Mouse (Mus musculus): ENCODE data around the gene Zfp84. TPM values are rescaled to one million over a fixed set of nuclear protein-coding genes. Genes with fewer than 3 reads are reported as not detected.
"Not testable (repeated sequence)": the region's sequence is repeated elsewhere in the genome, so short reads cannot be mapped to it uniquely, and the experiment has no call there.

Zfp84 gene
- polyA plus RNA-seq (2015; fragmentation: Nextera tagmentation; extraction: Ambion mirVana) = 14.0 and 15.4 TPM in 2 replicates

DNA sequence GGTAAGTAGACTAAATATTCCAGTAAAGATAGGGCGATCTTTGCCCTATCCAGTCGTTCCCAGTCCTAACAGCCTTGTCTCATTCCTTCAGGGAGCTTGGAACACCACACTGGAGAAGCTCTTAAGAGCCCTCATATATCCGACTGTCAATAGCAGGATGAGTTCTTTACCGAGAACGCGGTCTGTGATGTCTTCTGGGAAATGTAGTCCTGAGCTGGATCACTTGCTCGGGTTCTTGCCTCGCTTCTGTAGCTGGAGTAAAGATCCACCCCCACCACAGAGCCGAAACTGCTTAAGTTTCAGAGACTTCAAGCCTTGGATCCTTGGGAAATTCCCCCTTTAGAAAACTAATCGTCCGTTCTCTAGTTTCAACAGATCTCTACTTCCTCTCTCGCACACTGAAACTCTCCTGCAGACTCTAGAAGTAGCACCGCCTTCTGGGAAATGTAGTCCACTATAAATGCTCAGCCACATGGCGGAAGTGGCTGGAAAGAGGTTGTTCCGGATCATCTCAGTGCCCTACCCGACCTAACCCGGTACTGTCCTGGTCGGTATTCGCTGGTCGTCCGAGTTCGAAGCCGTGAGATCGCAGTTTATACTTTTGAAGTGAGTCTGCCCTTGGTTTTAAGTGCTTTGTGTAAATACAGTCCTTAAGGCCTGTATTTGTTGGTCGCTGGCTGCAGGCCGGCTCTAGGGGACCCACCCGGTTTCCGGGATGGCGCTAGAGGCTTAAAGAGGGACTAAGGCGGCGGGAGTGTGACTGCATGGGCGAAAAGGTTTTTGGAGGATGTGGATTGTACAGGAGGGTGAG lies at the start of gene Zfp84:
Zfp84 (plus strand) TSS at position 463 of the 811 bp plus-strand sequence.
- ATAC-seq (ENCODE audit: insufficient number of reproducible peaks, low FRiP score, low TSS enrichment, low read depth) = peak; percentile 89
- H3K4me2 ChIP-seq = peak within 1 kb of the TSS; percentile 57

DNA sequence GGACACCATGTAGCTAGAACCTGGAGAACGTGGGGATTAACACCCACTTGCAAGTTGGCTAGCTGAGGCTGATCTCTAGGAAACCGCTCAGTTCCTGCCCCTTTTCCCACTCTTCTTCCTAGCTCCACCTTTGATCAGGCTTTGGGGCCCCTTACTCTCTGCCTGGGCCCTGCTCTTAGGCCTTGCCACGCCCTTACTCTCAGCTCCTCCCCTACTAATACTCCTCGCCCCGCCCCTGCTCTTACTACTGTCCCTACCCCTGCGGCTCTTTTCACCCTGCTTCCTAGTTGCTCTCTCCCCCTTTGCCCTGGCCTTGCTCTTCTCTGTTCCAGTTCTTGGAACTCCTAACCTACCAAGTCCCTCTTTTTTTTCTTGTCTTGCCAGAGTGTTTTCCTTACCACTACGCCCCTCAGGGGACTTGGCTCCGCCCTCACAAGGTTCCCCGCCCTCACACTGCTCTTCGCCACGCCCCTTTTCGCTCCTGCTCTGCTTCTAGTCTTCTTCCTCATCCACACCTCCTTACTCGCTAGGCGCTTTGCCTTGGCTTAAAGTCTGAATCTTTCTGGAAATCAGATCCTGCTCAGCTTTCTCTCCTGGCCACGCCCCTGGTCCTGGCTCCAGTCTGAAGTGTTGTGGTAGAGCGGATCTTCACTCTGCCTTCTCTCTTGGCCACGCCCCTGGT lies 42.8 kb upstream of the Zfp84 start:
- H3K27me3 ChIP-seq, H3K9me3 ChIP-seq, H3K36me3 ChIP-seq, H3K4me1 ChIP-seq, H3K9ac ChIP-seq, H3K27ac ChIP-seq: not testable (repeated sequence)
- WGBS = 29% methylated on average over 17 of the region's 17 CpGs
- H3K4me3 ChIP-seq = 0 out of 2 replicates have a peak overlapping the region, but pooled peaks have one; percentile 7
- H3K4me2 ChIP-seq = peak overlapping the region; percentile 12; the same call in 1 of the 2 replicates
- peak; percentile 58; the same call in 1 of the 2 replicates for ATAC-seq (ENCODE audit: insufficient number of reproducible peaks, low FRiP score, low TSS enrichment, low read depth)

More for the DNA sequence above, at the start of gene Zfp84:
- Histone ChIP-seq H3K4me3 (peak within 1 kb of the TSS; percentile 79), H3K9me3 (no peaks in the 10 kb centered on the region), H3K9ac (peak within 1 kb of the TSS; percentile 58), H3K36me3 (peaks cover 24% of the 10 kb centered on the region), H3K27ac (peak within 1 kb of the TSS; percentile 95), H3K4me1 (peaks cover 16% of the 10 kb centered on the region), H3K27me3 (no peaks in the 10 kb centered on the region)
- WGBS = under 1% methylated on average over 32 of the region's 32 CpGs

DNA sequence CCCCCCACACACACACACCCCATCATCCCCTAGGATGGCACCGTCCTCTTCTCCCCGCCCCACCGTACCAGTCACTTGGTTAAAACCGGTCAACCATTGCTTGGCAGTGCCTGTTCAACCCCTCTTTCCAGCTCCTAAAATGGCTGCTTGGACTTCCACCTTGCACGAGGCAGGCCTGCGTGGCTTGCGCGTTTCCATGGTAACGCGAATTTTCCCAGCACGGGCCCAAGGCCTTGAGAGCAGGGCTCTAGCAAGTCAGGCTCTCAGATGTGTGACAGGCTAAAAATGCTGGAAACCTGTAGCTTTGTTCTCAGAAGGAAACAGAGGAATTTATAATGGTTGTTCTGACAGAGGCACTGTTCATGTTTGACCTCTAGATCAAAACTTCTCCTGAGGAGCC lies 41.5 kb upstream of the Zfp84 start, which contains the start of gene Catsperg2:
Catsperg2 (minus strand) TSS at position 173 of the 400 bp plus-strand sequence.
- not testable (repeated sequence) for H3K9ac ChIP-seq; H3K4me1 ChIP-seq; H3K27me3 ChIP-seq; H3K27ac ChIP-seq; H3K36me3 ChIP-seq; H3K9me3 ChIP-seq; ATAC-seq (ENCODE audit: insufficient number of reproducible peaks, low FRiP score, low TSS enrichment, low read depth)
- H3K4me3 ChIP-seq = 0 out of 2 replicates have a peak within 1 kb of the TSS, but pooled peaks have one; percentile 7
- whole genome bisulfite sequencing = 61% methylated on average over 11 of the region's 11 CpGs
- peak within 1 kb of the TSS; percentile 12; the same call in 1 of the 2 replicates for H3K4me2 ChIP-seq

DNA sequence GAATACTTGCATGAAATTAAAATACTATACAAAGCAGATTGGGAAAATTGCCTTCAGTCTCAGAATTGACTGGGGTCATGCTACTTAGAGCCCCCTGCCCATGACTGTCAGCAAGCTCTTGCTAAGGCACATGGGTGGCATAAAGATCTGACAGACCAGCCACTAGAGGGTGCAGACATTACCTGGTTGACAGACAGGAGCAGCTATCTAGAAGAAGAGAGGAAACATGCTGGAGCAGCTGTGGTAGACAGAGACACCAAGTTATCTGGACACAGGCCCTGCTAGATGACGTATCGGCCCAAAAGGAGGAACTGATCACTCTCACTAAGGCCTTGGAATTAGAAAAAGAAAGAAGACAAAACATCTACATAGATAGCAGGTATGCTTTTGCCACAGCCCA lies 40.3 kb upstream of the Zfp84 start:
- Histone ChIP-seq H3K4me2 (no peak overlapping the region), H3K36me3 (no peaks in the 10 kb centered on the region), H3K9ac (no peak overlapping the region), H3K9me3 (peaks cover 4% of the 10 kb centered on the region; the same call in 1 of the 2 replicates), H3K27me3 (no peaks in the 10 kb centered on the region), H3K4me3 (no peak overlapping the region), H3K27ac (no peak overlapping the region), H3K4me1 (no peaks in the 10 kb centered on the region)
- ATAC-seq (ENCODE audit: insufficient number of reproducible peaks, low FRiP score, low TSS enrichment, low read depth) = no peak
- WGBS = 77% methylated on average over 2 of the region's 2 CpGs

DNA sequence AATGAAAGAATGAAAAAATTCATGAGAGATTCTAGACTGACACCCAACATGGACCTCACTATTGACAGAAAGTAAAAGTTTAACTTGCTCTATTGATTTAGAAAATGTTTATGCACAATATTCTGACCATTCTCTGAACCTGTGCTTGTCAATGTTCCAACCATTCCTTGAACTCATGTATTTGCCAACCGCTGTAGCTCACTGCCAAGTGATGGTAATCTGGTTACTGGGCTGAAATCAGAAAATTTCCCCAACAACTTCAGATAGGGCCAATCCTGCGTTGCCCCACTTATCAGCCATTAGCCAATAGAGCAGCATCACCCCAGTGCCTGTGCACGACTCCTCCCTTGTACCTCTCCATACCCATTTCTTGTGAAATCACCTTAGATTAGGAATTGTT lies 26.1 kb upstream of the Zfp84 start:
- ATAC-seq (ENCODE audit: insufficient number of reproducible peaks, low FRiP score, low TSS enrichment, low read depth) = no peak
- Histone ChIP-seq H3K9me3 (no peaks in the 10 kb centered on the region), H3K27me3 (no peaks in the 10 kb centered on the region)

DNA sequence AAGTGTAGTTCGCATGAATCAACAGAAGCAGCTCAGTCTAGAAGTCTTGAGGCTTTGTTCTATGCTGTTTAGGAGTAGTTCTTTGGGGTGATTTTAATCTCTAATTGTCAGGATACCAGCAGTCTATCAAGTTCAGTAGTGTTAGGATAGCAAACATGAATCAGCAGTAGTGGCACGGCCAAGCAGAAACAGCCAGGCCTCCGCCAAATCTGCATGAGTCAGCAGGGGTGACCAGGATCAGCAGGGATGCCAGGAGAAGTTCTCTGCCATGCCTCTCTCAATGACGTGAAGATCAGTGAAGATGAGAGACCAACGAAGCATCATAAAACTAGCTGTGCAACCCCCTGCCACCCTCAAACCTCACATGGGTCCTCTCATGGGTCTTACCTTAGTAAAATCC lies 7.9 kb upstream of the Zfp84 start:
- Histone ChIP-seq H3K4me3 (no peak overlapping the region), H3K4me1 (no peaks in the 10 kb centered on the region), H3K9ac (no peak overlapping the region), H3K27me3 (no peaks in the 10 kb centered on the region), H3K4me2 (no peak overlapping the region), H3K36me3 (0 out of 2 replicates have a peak, but pooled peaks cover 5% of the 10 kb centered on the region), H3K9me3 (no peaks in the 10 kb centered on the region), H3K27ac (no peak overlapping the region)
- WGBS = 87% methylated on average over 5 of the region's 5 CpGs
- no peak for ATAC-seq (ENCODE audit: insufficient number of reproducible peaks, low FRiP score, low TSS enrichment, low read depth)

More for the DNA sequence above, 26.1 kb upstream of the Zfp84 start:
- H3K4me1 ChIP-seq = no peaks in the 10 kb centered on the region
- 89% methylated on average over 3 of the region's 3 CpGs for WGBS
- H3K4me3 ChIP-seq = no peak overlapping the region
- no peak overlapping the region for H3K4me2 ChIP-seq
- H3K27ac ChIP-seq = no peak overlapping the region
- H3K9ac ChIP-seq = no peak overlapping the region
- H3K36me3 ChIP-seq = no peaks in the 10 kb centered on the region

DNA sequence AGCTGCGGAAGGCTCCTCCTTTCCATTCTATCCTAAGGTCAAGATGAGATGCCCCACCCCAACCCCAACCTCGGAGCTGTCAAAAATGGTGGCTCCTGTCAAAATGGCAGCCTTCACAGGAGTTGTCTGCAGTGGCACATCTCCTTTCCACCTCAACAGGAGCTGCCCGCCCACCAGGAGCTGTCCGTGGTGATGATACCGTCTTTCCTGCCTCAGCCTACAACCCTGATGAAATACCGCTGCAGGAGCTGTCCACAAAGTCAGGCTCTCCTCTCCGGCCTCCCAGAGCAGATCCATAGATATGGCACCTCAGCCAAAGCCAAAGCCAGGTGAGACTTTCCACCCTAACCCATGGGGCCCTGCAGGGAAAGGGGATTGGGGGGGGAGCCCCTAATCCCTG lies 3.6 kb upstream of the Zfp84 start:
- no peak overlapping the region for H3K4me2 ChIP-seq
- no peak for ATAC-seq (ENCODE audit: insufficient number of reproducible peaks, low FRiP score, low TSS enrichment, low read depth)
- H3K27me3 ChIP-seq = no peaks in the 10 kb centered on the region
- WGBS = 76% methylated on average over 7 of the region's 7 CpGs
- peaks cover 13% of the 10 kb centered on the region for H3K4me1 ChIP-seq
- 0 out of 2 replicates have a peak, but pooled peaks cover 5% of the 10 kb centered on the region for H3K36me3 ChIP-seq
- no peak overlapping the region for H3K9ac ChIP-seq
- no peak overlapping the region for H3K27ac ChIP-seq
- no peak overlapping the region for H3K4me3 ChIP-seq
- no peaks in the 10 kb centered on the region for H3K9me3 ChIP-seq

DNA sequence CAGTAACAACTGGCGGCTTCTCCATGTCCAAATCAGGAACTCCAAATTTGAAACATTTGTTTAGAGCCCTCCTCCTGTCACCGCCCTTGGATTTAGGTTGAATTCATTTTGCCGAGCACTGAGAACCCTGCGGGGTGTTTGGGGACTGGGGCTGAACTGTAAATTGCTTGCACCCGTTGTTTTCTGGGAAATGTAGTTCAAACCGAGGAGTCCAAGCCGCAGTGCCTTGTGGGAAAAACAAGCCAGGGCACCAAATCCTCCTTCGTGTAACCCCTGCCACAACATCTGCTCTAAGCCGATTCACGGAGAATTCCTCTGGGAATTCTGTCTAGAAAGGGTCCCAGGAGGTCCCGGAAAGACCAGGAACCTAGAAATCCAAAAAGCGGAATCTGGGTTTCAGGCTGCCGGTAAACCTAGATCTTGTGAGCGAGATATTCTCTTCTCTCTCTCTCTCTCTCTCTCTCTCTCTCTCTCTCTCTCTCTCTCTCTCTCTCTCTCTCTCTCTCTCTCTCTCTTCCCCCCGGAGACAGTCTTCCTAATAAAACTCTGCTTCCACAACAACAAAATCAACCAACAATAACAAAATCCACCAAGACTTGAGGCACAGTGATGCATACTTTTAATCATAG lies 1.2 kb upstream of the Zfp84 start:
- ATAC-seq (ENCODE audit: insufficient number of reproducible peaks, low FRiP score, low TSS enrichment, low read depth) = peak; percentile 53
- H3K27ac ChIP-seq = peak overlapping the region; percentile 78

DNA sequence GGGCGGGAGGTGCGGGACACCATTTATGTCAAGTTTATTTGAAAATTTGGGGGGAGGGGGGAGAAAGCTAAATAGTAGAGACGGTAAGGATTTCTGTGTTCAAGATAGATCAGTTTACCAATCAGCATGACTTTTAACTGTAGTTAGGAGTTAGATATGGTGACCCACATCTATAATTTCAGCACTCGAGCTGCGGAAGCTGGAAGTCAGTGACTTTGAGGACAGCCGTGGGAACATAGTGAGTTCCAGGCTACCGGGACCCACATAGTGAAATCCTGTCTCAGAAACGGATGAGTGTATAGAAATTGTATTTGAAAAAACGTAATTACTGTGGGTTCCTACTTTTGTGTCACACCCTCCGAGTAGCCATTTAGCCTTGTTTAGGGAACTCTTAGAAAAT lies 628 bp downstream of the Zfp84 start:
- peak overlapping the region; percentile 58 for H3K9ac ChIP-seq
- WGBS = 6% methylated on average over 10 of the region's 10 CpGs
- peaks cover 16% of the 10 kb centered on the region for H3K4me1 ChIP-seq
- H3K4me2 ChIP-seq = peak overlapping the region; percentile 56
- ATAC-seq (ENCODE audit: insufficient number of reproducible peaks, low FRiP score, low TSS enrichment, low read depth) = no peak
- no peaks in the 10 kb centered on the region for H3K9me3 ChIP-seq
- H3K36me3 ChIP-seq = peaks cover 31% of the 10 kb centered on the region
- H3K27me3 ChIP-seq = no peaks in the 10 kb centered on the region
- H3K27ac ChIP-seq = peak overlapping the region; percentile 95
- H3K4me3 ChIP-seq = peak overlapping the region; percentile 79

More for the DNA sequence above, 1.2 kb upstream of the Zfp84 start:
- Histone ChIP-seq H3K9ac (peak overlapping the region; percentile 43), H3K9me3 (no peaks in the 10 kb centered on the region), H3K4me2 (peak overlapping the region; percentile 57), H3K27me3 (no peaks in the 10 kb centered on the region), H3K4me1 (peaks cover 16% of the 10 kb centered on the region), H3K4me3 (peak overlapping the region; percentile 79), H3K36me3 (peaks cover 15% of the 10 kb centered on the region)
- WGBS = 2% methylated on average over 15 of the region's 15 CpGs

DNA sequence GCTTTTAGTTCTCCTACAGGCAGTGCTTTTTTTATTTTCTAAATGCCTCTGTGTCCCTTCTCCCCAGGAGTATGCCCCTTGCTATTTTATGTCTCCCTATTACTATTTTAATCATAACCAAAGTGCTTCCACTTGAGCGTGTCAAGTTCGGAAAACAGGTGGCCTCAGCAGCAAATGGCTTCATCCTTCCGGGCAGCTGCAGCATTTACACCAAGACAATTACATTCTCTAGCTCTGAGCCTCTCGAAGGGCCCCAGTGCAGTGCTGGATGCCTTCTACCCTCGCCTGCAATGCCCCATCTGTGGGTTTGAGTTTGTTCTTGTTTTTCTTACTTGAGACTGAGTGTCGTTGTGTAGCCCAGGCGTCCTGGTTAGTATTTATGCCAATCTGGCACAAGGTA lies 5.2 kb downstream of the Zfp84 start:
- Histone ChIP-seq H3K27ac (no peak overlapping the region), H3K9ac (no peak overlapping the region), H3K27me3 (no peaks in the 10 kb centered on the region), H3K4me3 (no peak overlapping the region), H3K36me3 (peaks cover 70% of the 10 kb centered on the region), H3K4me1 (peaks cover 11% of the 10 kb centered on the region), H3K9me3 (no peaks in the 10 kb centered on the region), H3K4me2 (no peak overlapping the region)
- 86% methylated on average over 7 of the region's 7 CpGs for WGBS
- ATAC-seq (ENCODE audit: insufficient number of reproducible peaks, low FRiP score, low TSS enrichment, low read depth) = no peak

DNA sequence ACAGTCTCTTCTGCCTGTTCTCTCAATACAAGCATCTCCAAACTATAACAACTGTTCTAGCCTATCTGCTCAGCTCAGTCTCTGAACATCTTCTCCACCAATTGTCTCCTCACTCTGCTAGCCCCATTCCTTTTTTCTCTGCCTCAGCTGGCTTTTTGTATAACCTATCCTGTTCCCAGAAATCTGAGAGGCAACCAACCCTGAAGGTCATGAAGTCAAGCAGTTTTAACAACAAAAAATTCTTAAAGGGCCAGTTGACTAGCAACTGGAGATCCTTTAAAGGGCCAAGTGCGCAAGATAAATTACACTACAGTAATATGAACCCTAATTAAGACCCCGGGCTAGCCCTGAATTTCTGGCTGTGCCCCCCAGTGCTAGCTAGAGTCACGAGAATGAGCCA lies 6.0 kb downstream of the Zfp84 start:
- 90% methylated on average over 3 of the region's 3 CpGs for WGBS
- Histone ChIP-seq H3K4me3 (no peak overlapping the region), H3K27ac (no peak overlapping the region), H3K36me3 (peaks cover 79% of the 10 kb centered on the region), H3K9me3 (no peaks in the 10 kb centered on the region), H3K27me3 (no peaks in the 10 kb centered on the region), H3K4me1 (peaks cover 7% of the 10 kb centered on the region), H3K9ac (no peak overlapping the region), H3K4me2 (no peak overlapping the region)
- no peak for ATAC-seq (ENCODE audit: insufficient number of reproducible peaks, low FRiP score, low TSS enrichment, low read depth)

Data from limb, embryonic 15.5 days (tissue).